Mouse (Mus musculus) kidney, embryonic 16.5 days (tissue): ENCODE measurements around the gene Apof. TPM values are rescaled to one million over a fixed set of nuclear protein-coding genes. Genes with fewer than 3 reads are reported as not detected.
"Not testable (repeated sequence)": the region's sequence is repeated elsewhere in the genome, so short reads cannot be mapped to it uniquely, and the experiment has no call there.

ENCODE experiments used
- ATAC-seq: fragments of 200-750 bp; cut with Nextera tagmentation; 2 replicates; pipeline ENCODE4 v1.8.0; 2017; ENCODE audit warnings: moderate TSS enrichment; ENCODE audit not compliant: low FRiP score, low TSS enrichment
- H3K27ac ChIP-seq: fragments of 300-500 bp; sonication (generic); 2 replicates; pipeline ENCODE4 v1.5.1; 2014; ENCODE audit warnings: low read length
- H3K27me3 ChIP-seq: fragments of 300-500 bp; sonication (generic); 2 replicates; pipeline ENCODE4 v1.6.1; 2014; ENCODE audit warnings: low read length, control low read depth, mixed read lengths; ENCODE audit not compliant: insufficient read depth
- H3K36me3 ChIP-seq: fragments of 300-500 bp; sonication (generic); 2 replicates; pipeline ENCODE4 v1.6.1; 2014; ENCODE audit warnings: low read length, control low read depth, mixed read lengths; ENCODE audit not compliant: insufficient read depth
- H3K4me1 ChIP-seq: fragments of 300-500 bp; sonication (generic); 2 replicates; pipeline ENCODE4 v1.6.1; 2014; ENCODE audit warnings: low read length, control low read depth, mixed read lengths; ENCODE audit not compliant: insufficient read depth
- H3K4me2 ChIP-seq: fragments of 300-500 bp; sonication (generic); replicated peaks from 2 replicates; pipeline ENCODE4 v1.6.1; 2014; ENCODE audit warnings: low read depth, low read length
- H3K4me3 ChIP-seq: fragments of 300-500 bp; sonication (generic); 2 replicates; pipeline ENCODE4 v1.5.1; 2014; ENCODE audit warnings: mild to moderate bottlenecking, low read length
- H3K9ac ChIP-seq: fragments of 300-500 bp; sonication (generic); replicated peaks from 2 replicates; pipeline ENCODE4 v1.6.1; 2014; ENCODE audit warnings: low read length
- H3K9me3 ChIP-seq: fragments of 300-500 bp; sonication (generic); 2 replicates; pipeline ENCODE4 v1.6.1; 2016; ENCODE audit warnings: low read length, control low read depth
- WGBS: fragments of 180-500 bp; shearing (Covaris S2); extraction: QIAGEN DNeasy Blood & Tissue Kit; methylation state at CpG from one replicate; pipeline ENCODE4 v1.1.7; 2014; 5-methylcytosine and 5-hydroxymethylcytosine counted together
- polyA plus RNA-seq: library from polyadenylated mRNA; unstranded; fragments of >200 nt; fragmentation: Nextera tagmentation; extraction: Ambion mirVana; gene quantifications from 2 replicates; pipeline ENCODE4 v1.2.1, GENCODE M21; 2015

Apof gene
- polyA plus RNA-seq, 1 experiment from 2014 or later, result 0.62 TPM

GRCm38 (mm10) chr10:128253677-128254255 is 14.7 kb upstream of the Apof start, which contains the start of gene Apon:
TSS of gene Apon (plus strand) at chr10:128254096.
- no peaks in the 10 kb centered on the region for H3K4me1 ChIP-seq
- H3K4me2 ChIP-seq, result no peak within 1 kb of the TSS
- no peaks in the 10 kb centered on the region for H3K27me3 ChIP-seq
- no peak within 1 kb of the TSS for H3K4me3 ChIP-seq
- H3K27ac ChIP-seq, result no peak within 1 kb of the TSS
- no peak for ATAC-seq
- H3K36me3 ChIP-seq, result peaks cover 44% of the 10 kb centered on the region
- WGBS, result 82% methylated on average over 4 of the region's 4 CpGs
- H3K9ac ChIP-seq, result no peak within 1 kb of the TSS
- no peaks in the 10 kb centered on the region for H3K9me3 ChIP-seq

- no peak overlapping the region for H3K9ac ChIP-seq
Measured at GRCm38 (mm10) chr10:128255925-128256324, 12.5 kb upstream of the Apof start.

DNA sequence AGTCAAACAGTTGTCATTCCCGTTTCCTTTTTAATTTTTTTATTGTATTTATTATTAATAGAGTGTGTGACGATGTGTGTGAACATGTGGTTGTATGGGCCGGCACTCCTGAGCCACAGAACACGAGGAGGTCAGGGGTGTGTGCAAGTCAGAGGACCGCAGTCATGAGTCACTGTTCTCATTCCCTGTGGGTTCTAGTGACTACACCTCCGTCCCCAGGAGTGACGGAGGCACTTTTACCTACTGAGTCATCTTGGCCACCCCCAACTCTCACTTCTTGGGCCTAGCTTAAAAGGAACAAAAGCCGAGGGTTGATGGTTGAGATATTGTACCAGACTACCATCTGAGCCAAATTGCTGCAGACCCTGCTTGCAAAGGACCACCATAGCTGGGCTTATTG is 12.1 kb upstream of the Apof start:
- no peaks in the 10 kb centered on the region for H3K27me3 ChIP-seq
- no peaks in the 10 kb centered on the region for H3K9me3 ChIP-seq
- H3K4me2 ChIP-seq, result no peak overlapping the region
- no peak overlapping the region for H3K9ac ChIP-seq
- no peaks in the 10 kb centered on the region for H3K4me1 ChIP-seq
- H3K27ac ChIP-seq, result no peak overlapping the region
- no peak overlapping the region for H3K4me3 ChIP-seq
- WGBS, result 74% methylated on average over 8 of the region's 8 CpGs
- ATAC-seq, result no peak
- peaks cover 19% of the 10 kb centered on the region for H3K36me3 ChIP-seq

More at GRCm38 (mm10) chr10:128255925-128256324, 12.5 kb upstream of the Apof start:
- Histone ChIP-seq H3K4me3 (no peak overlapping the region), H3K4me2 (no peak overlapping the region), H3K27ac (no peak overlapping the region), H3K4me1 (no peaks in the 10 kb centered on the region), H3K27me3 (no peaks in the 10 kb centered on the region), H3K9me3 (no peaks in the 10 kb centered on the region), H3K36me3 (peaks cover 23% of the 10 kb centered on the region)
- ATAC-seq, result no peak
- 88% methylated on average over 8 of the region's 8 CpGs for WGBS

DNA sequence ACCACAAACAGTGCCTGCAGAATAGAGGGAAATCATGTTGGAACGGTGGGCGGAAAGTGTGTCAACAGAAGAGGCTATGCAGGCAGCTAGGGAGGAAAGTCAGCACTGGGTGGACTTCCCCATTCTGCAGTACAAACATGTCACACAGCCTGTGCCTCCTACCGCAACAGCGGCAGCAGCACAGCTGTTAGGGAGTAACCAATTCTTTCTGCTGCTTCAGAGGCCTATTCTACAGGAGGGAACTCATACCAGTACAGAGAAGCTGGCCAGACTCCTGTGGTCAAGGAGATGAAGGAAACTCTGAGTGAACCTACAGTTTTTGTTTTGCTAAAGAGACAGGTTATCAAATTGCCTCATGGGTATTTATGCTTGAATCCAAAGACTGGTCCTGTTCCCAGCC is 9.5 kb upstream of the Apof start:
- H3K27ac ChIP-seq, result no peak overlapping the region
- no peak for ATAC-seq
- WGBS, result 81% methylated on average over 4 of the region's 4 CpGs

DNA sequence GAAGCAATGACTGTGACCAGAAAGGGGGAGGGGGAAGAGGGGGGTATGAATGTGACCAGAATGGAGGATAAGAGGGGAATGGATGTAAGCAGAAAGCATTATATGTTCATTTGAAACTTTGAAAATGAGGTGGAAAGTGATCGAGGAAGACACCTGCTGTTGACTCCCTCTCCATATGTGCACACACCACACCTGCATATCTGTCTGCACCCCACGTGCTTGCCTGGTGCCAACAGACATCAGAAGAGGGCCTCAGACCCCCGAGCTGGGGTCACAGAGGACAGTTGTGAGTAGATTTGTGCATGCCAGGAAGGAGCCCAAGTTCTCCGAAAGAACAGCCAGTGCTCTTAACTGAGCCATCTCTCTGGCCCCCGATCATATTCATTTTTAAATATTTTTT is 8.5 kb upstream of the Apof start:
- H3K9me3 ChIP-seq, result no peaks in the 10 kb centered on the region
- H3K27ac ChIP-seq, result no peak overlapping the region
- 0 out of 2 replicates have a peak, but pooled peaks cover 1% of the 10 kb centered on the region for H3K36me3 ChIP-seq
- H3K4me3 ChIP-seq, result no peak overlapping the region
- 88% methylated on average over 5 of the region's 5 CpGs for WGBS
- ATAC-seq, result no peak
- H3K4me1 ChIP-seq, result no peaks in the 10 kb centered on the region
- no peaks in the 10 kb centered on the region for H3K27me3 ChIP-seq
- no peak overlapping the region for H3K4me2 ChIP-seq
- no peak overlapping the region for H3K9ac ChIP-seq

More for the DNA sequence above, 9.5 kb upstream of the Apof start:
- Histone ChIP-seq H3K27me3 (no peaks in the 10 kb centered on the region), H3K4me1 (no peaks in the 10 kb centered on the region), H3K4me2 (no peak overlapping the region), H3K36me3 (0 out of 2 replicates have a peak, but pooled peaks cover 3% of the 10 kb centered on the region), H3K9me3 (no peaks in the 10 kb centered on the region), H3K9ac (no peak overlapping the region), H3K4me3 (no peak overlapping the region)

- not testable (repeated sequence) for ATAC-seq, H3K4me1 ChIP-seq, H3K4me3 ChIP-seq, H3K27ac ChIP-seq, H3K9ac ChIP-seq, H3K27me3 ChIP-seq, H3K9me3 ChIP-seq, H3K36me3 ChIP-seq, H3K4me2 ChIP-seq
- 79% methylated on average over 7 of the region's 7 CpGs for WGBS
Measured at GRCm38 (mm10) chr10:128260376-128260775, 8.1 kb upstream of the Apof start.

GRCm38 (mm10) chr10:128262300-128262699 is 6.2 kb upstream of the Apof start:
- Histone ChIP-seq H3K4me2 (no peak overlapping the region), H3K4me1 (no peaks in the 10 kb centered on the region), H3K9me3 (no peaks in the 10 kb centered on the region), H3K27me3 (no peaks in the 10 kb centered on the region), H3K36me3 (no peaks in the 10 kb centered on the region), H3K27ac (no peak overlapping the region), H3K9ac (no peak overlapping the region), H3K4me3 (no peak overlapping the region)
- WGBS, result 79% methylated on average over 22 of the region's 22 CpGs
- no peak for ATAC-seq

DNA sequence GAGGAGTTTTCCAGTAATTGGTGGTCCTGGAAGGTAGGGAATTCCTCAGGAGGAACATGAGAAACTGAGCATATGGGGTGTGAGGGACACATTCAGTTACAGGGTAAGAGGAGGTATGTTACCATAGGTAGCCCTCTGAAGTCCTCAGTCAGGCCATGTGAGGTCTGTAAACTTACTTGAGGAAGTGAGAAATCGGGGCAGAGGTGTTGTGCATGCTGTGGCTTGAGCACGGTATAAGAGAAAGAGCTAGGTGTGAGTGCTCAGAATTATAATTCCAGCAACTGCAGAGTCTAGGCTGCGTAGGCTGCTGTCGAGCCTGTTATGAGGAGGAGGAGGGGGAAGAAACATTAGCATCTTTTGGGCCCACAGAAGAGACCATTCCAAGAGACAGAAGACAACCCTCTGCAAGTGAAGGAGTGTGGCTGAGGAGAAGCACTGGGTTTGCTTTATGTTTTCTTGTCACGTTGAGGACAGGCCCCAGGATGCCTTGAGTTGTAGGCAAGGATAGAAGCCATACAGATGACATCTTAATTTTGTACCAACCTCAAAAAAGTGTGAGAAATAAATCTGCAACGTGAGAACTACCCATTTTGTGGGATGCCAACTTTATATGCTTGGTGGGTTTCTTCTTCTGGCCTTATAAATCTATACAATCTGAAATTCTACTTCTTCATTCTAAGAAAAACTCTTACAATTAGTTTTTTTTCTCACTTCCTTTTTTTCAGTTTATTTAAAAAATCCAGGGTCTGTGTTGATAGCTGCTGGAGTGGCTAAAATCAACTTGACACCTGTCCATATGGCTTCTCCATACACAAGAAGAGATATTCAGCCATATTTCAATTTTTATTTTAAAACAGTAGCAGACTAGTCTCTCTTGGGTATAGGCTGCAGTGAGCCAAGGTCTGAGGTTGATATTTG is 4.8 kb upstream of the Apof start:
- 71% methylated on average over 6 of the region's 6 CpGs for WGBS
- Histone ChIP-seq H3K27ac (no peak overlapping the region), H3K4me3 (no peak overlapping the region), H3K4me2 (no peak overlapping the region), H3K27me3 (no peaks in the 10 kb centered on the region), H3K36me3 (no peaks in the 10 kb centered on the region), H3K9me3 (no peaks in the 10 kb centered on the region), H3K9ac (no peak overlapping the region), H3K4me1 (no peaks in the 10 kb centered on the region)
- ATAC-seq, result no peak

- H3K27me3 ChIP-seq, result no peaks in the 10 kb centered on the region
- 87% methylated on average over 16 of the region's 16 CpGs for WGBS
- H3K4me2 ChIP-seq, result no peak overlapping the region; the same call in 1 of the 2 replicates
- no peak overlapping the region for H3K27ac ChIP-seq
- ATAC-seq, result no peak
- no peaks in the 10 kb centered on the region for H3K36me3 ChIP-seq
- H3K9me3 ChIP-seq, result no peaks in the 10 kb centered on the region
- H3K4me3 ChIP-seq, result no peak overlapping the region
- H3K4me1 ChIP-seq, result no peaks in the 10 kb centered on the region
- H3K9ac ChIP-seq, result no peak overlapping the region
Measured at GRCm38 (mm10) chr10:128269206-128269910, 887 bp downstream of the Apof start.
